Mouse (Mus musculus) lung, postnatal 36 days (tissue): ENCODE results near the gene Rfxank.

ENCODE experiments used
- DNase-seq: peaks from one replicate; pipeline ENCODE4 v3.0.0; 2022; ENCODE audit warnings: mixed read lengths

The Rfxank gene

DNA sequence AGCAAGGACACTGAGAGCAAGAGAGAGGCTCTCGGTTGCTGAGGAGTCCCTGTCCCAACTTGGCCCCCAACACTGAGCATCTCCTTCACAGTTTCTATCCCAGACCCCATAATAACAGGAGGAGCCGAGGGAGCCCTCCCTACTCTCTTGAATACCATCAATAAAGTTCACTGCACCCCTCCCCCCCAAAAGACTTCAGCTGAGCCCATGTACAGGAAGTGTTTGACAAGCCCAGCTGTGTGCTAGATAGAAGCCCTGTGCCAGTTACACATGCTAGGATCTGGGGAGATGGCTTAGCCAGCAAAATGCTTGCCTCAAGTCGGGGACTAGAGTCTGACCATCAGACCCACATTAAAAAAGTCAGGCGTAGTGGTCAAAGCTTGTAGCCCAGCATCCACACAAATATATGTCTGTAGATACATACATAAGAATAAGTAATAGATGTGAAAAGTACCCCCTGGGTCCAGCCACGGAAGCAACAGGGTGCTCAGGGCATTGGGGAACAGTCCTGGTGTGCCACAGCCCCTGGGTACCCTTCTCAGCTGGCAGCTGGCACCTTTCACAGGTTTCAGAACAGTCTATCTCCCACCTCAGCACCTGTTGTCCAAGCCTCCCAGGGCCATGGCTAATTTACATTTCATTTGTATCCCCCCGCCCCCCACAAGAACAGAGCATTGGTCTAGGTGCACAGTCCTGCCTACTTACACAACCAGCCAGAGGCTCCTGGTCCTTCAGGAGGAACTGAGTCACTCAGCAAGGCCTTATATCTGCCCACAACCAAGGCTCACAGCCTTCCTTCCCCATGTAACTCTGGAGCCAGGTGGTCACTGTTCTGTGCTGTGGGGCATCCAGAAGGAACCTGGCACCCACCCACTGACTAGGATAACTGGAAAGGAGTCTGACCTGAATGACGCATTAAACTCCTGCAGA, 9.0 kb upstream of the Rfxank start:
- DNase-seq: no peak

GRCm38 (mm10) chr8:70139981-70140380, 1.0 kb upstream of the Rfxank start:
- DNase-seq: peak; percentile 21

GRCm38 (mm10) chr8:70137890-70138289, 1.1 kb downstream of the Rfxank start:
- DNase-seq: no peak

DNA sequence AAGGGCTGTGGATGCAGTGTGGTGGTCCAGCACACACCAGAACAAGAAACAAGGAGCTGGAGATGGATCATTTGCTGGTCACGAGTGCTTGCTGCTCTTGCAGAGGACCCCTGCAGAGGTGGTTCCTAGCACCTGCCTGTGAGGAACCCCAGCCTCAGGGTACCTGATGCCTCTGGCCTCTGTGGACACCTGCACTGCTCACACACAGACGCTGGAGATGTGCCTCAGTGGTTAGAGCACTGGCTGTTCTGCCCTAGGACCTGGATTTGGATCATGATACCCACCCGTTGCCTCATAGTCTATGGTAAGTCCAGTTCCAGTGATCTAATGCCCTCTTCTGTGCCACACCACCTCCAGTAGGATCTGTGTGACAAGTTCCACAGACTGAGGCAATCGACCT, 2.4 kb downstream of the Rfxank start:
- no peak for DNase-seq

DNA sequence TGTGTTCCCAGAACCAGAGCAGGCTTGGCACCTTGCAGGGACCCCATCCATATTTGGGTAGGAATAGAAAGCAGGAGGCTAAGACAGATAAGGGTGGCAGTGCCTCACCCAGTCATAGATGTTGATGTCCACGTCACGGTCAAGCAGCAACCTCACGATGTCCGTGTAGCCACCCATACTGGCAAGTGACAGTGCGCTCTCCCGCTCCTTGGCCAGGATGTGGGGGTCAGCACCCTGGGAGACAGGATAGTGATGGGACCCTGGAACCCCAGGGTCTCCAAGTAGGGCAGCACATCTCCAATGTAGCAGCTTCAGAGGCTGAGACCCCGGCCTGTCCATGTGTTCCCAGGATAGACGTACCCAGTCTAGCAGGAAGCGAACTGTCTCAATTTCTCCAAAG, 4.0 kb downstream of the Rfxank start:
- DNase-seq: no peak

DNA sequence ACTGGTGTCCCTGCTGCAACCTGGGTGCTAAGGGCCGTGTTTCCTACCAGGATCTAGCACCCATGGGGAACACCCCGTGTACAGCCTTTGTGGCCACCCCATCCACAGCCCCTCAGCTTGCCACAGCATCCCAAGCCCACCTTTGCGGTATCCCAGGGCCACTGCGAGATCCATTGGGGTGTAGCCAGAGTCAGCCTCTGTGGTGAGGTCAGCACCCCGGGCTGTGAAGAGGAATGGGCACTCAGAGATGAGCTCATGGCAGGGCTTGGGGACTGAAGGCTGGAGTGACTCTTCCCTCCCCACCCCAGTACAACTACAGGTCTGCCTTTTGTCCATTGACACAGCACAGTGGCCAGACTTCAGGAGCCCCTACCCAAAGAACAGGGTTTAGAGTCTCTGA, 4.9 kb downstream of the Rfxank start:
- DNase-seq: no peak

DNA sequence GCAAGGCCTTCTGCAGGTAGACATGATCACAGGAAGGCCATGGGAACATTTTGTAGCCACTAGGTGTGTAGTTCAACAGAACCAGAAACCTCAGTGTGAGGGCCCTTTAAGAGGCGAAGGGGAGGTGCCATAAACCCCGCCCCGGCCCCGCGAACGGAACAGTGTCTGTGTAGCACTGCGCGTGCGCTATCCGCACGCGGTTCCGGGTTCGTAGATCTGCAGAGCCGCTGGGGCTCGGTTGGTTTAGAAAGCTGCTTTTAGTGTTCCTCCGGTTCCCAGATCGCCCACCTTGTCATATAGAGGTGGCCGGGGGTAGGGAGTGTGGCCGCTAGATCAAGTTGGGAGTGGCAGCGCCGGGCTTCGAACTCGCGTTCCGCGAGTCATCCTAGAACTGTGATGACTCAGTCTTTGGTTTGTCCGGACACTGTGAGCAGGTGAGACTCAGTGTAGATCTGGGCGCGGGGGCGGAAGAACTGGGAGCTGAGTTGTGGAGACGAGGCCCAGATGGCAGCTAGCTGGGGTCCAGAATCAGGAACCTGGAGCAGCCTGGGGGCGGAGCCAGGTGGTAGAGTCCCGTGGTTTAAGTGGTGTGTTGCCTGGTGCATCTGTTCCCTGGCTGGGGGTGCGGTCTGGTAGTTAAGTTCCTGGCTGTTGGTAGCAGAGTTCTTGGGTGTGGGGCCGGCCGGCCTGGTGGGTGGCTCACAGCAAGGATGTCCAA, 7.6 kb downstream of the Rfxank start, which contains the start of gene Nr2c2ap:
Gene Nr2c2ap, plus strand, starts transcription at position 168 of the 718 bp plus-strand sequence.
- DNase-seq: peak; percentile 94

DNA sequence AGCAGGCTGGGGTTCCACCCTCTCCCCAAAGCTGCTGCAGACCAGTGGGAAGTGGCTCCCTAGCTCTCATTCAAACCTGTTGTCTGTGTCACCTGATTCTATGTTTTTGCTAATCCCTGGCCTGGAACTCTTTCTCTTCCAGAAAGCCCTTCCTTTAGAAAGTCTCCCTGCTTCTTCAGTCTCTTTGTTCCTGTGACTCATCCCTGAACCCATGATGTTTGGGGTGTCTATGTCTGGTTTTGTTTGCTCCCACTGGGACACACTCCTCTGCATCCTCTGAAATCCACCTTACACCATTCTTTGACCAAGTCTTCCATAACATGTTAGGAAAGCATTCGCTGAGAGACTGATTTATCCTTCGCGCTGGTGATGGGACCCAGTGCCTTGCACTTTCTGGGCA, 8.9 kb downstream of the Rfxank start:
- no peak for DNase-seq

GRCm38 (mm10) chr8:70129309-70129952, 9.5 kb downstream of the Rfxank start:
- DNase-seq: peak; percentile 50

DNA sequence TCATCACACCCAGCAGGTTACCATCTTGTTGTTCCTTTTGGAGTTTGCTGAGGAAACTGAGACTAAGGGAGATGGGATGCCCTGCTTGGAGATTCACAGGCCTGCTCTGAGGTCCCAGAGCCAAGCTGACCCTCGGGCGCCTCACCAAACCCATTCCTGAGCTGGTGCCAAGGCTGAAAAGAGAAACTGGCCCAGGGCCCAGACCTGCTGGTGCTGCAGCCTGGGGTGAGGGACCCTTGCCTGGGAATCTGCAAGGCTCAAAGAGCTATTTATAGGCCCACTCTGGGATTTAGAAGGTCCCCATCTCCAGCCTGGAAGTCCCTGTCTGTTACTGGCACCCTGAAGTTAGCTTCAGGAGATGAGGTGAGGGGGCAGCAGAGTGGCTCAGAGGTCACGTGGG, 10.5 kb downstream of the Rfxank start:
- peak; percentile 21 for DNase-seq

DNA sequence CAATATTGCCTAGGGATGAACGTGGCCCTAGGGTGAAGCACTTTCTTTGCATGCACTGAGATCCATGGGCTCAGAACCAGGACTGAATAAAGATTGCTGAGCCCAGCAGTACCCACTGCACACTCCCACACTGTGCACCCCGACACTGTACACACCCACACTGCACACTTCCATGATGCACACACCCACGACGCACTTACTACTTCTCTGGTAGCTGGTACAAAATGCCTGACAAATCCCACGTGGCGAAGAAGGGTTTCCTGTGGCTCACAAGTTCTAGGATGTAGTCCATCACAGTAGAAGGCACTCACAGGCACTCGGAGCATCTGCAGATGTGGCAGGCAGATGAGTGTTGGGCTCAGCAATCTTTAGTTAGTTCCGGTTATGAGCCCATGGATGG, 14.0 kb downstream of the Rfxank start:
- no peak for DNase-seq

DNA sequence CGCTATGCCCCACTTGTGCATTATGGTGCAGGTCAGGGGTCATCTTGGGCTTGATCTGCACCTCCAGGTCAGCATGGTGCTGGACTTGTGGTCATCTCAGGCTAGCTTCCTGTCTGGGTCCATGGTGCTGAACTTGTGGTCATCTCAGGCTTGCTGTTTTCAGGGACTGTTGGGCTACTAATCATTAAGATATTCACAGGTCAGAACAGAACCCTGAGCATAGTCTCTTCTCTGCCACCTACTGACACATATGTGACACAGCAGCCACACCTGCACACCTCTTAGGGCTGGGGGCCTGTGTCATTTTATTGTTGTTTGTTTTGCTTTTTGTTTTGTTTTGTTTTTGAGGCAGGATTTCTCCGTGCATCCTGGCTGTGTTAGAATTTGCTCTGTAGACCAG, 16.1 kb downstream of the Rfxank start:
- peak; percentile 17 for DNase-seq

DNA sequence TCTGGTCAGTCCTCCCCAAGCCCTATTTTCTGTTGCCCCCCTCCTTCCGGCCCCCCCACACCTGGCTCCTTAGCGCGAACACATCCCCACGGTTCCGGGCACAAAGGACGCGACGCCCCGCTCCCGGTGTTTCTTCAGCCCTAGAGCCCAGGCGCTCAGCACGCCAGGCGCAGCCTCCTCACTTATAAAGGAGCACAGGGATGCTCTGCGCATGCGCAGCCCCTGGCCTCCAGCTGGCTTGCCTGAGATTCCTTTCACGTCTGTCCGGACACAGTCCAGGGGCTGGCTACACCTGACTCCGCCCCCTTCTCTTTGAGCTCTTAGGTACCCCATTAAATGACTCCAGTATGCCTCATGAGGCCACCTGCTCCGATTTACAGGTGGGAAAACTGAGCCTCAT, 18.3 kb downstream of the Rfxank start, which contains the start of gene Ncan:
Gene Ncan, minus strand, starts transcription at position 207 of the 400 bp plus-strand sequence.
- DNase-seq: peak; percentile 52

DNA sequence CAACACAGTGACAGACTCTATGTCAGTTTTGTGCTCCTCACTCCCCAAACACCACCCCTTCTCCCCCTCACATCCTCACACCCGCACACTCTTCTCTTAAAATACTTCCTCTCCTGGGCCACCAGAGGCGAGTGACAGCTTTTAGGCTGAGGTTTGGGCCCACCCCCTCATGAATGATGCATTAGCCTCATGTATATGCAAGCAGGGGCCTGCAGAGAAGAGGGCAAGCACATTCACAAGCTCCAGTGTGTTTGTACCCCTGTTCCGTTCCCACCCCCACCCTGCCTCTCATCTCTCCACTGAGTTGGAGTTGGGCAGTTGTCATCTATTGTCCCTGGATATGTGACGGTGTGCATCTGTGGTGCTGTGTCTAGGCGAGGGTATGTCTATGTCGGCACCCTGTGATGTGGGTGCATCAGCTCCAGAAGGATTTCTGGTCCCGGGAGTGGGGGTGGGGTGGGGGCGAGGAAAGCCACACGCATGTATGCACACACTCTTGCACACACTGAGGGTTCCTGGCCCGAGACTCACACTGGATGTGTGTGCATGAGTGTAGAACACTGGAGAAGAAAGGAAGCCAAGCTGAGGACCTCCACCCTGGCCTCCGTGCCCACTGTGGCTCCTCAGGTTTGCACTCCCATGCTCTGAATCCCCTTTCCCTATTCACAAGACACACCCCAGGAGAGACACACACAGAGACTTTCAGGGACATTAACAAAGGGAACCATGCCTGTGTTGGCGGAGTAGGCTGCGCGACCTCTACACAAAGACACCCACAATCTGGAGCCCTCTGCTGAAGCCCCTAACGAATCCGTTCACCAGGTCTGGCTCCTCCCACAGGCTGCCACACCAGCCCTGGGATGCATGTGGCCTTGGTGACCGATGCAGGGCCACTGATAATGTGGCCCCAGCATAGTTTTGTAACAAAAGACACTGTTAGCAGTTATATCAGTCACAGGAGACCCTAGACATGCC, 19.9 kb downstream of the Rfxank start:
- DNase-seq: no peak

DNA sequence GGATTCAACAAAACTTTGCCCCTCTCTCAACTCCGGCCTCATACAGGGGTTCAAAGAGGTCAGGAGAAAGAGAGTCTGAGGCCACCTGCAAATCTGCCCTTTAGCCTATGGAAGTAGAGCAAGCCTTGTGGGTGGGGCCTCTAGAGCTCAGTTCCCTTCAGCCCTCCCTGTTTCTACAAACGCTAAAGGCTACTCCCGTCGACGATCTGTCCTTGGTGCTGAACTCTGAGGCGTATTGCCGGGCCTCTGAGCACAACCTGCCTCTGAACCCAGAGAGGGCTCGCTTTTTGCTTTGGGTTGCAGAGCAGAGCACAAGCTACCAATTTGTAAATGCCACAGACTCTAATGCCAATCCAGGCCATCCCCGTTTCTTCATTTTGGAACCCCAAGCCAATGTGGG, 21.3 kb downstream of the Rfxank start:
- no peak for DNase-seq

- DNase-seq: no peak
Observed at GRCm38 (mm10) chr8:70114892-70115291, 24.1 kb downstream of the Rfxank start.

- DNase-seq: no peak
Observed at GRCm38 (mm10) chr8:70114488-70114887, 24.5 kb downstream of the Rfxank start.

- no peak for DNase-seq
Observed at GRCm38 (mm10) chr8:70112401-70113016, 26.4 kb downstream of the Rfxank start.

- no peak for DNase-seq
Observed at GRCm38 (mm10) chr8:70111192-70111795, 27.7 kb downstream of the Rfxank start.

GRCm38 (mm10) chr8:70110451-70110850, 28.5 kb downstream of the Rfxank start:
- no peak for DNase-seq

DNA sequence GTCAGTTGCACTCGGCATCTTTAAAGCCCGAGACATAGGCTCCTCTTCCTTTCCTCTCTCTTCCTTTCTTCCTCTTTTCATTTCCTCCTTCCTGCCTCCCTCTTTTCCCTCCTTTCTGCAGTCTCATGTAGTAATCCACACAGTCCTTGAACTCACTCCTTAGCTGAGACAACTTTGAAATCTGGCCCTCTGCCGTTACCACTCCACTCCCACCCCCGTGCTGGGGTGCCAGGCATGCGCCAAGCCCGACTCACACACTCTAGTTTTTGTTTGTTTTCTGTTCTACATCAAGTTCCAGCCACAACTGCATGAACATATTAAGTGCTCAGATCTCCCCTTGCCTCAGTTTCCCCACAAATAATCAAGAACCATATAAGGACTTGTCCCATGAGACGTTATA, 34.0 kb downstream of the Rfxank start:
- no peak for DNase-seq
